Mouse (Mus musculus): Measurements from ENCODE around the gene Emx1.
"Not testable (repeated sequence)": the region's sequence is repeated elsewhere in the genome, so short reads cannot be mapped to it uniquely, and the experiment has no call there.

Emx1 gene

GRCm38 (mm10) chr6:85187340-85188211, at the start of gene Emx1:
Emx1 (plus strand) TSS chr6:85187438.
- no peak for DNase-seq (ENCODE audit: extremely low read depth, low read depth, low spot score)

- DNase-seq (ENCODE audit: extremely low read depth, low read depth, low spot score), result no peak
Observed at GRCm38 (mm10) chr6:85139534-85139933, 47.7 kb upstream of the Emx1 start.

DNA sequence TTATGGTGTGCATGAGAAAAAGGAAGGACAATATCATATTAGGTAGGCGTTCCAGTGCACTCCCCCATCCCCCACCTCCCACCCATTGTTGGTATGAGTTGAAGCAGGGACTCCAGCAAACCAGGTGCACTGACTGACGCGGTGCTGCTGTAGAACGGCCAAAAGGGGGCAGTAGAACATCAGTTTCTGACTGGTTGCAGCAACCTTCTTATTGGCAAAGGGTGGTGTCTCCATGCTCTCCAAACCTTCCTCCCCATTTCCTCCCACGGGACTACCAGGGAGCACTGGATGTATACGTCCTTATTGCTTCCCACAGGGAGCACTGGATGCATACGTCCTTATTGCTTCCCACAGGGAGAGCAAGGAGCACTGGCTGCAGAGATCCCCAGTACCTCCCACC, 46.2 kb upstream of the Emx1 start:
- DNase-seq (ENCODE audit: extremely low read depth, low read depth, low spot score), result not testable (repeated sequence)

DNA sequence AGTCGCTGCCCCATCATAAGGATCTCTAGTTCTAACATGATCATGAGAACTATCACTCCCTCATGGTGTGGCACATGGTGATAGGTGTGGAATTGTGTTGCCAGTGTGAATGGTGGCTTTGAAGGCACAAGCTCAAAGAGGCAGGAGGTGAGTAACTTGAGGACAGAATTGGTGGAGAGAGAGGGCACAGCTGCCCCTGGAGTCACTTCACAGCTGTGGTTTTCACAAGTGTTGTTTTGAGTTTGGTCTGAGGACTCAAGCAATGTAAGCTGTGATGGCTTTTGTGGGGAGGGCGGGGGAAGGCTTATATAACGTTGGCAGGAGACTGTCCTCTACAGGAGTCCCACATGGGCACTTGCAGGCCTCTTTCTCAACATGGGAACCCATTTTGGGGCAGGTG, 42.8 kb upstream of the Emx1 start:
- no peak for DNase-seq (ENCODE audit: extremely low read depth, low read depth, low spot score)

GRCm38 (mm10) chr6:85147636-85148035, 39.6 kb upstream of the Emx1 start:
- DNase-seq (ENCODE audit: extremely low read depth, low read depth, low spot score), result no peak

DNA sequence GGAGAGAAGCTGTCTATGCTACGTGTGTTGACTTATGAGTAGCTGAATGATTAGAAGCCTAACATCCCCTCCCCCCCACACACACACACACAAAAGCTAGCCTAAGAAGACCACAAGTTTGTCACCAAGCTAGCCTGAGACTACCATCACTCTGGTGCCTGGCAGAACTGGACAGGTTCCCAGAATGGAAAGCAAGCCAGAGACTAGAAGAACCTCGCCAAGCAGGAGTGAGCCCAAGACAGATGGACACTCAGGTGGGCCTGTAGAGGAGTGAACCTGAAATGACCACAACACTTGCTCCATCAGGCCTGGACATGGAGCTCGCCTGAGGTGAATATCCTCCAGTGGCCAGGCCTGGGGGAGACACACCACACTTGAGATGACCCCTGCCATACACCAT, 36.9 kb upstream of the Emx1 start:
- DNase-seq (ENCODE audit: extremely low read depth, low read depth, low spot score), result no peak

- DNase-seq (ENCODE audit: extremely low read depth, low read depth, low spot score), result no peak
Observed at GRCm38 (mm10) chr6:85153970-85154540, 33.2 kb upstream of the Emx1 start.

DNA sequence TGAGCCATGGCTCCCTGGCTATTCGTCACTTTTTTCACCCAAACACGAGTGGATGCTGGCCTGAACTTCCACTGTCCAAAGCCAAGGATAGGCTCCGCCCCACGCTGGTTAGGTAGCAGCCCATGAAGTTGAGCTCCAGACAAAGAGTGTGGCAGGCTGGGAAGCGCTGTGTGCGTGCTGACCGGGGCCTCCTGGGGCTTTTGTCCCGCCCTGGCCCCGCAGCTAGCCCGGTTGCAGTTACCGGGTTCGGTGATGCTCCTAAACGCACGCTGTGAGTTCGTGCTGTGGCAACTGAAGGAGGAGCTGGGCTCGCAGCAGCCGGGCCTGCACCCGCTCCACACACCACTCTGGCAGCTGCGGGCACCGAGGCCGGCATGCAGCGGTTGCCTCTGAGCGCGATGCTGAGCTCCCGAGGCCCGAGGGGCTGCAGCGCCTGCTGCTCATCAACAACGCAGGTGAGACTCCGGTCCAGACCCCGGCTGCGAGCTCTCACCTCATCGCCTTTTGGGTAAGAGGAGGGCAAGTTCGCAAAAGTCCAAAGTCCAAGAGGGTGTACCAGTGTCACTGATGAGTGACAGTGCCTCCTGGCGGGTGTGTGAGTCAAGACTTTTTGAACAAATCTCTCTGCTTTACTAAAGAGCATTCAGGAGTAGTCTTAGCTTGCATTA, 32.2 kb upstream of the Emx1 start:
- DNase-seq (ENCODE audit: extremely low read depth, low read depth, low spot score), result no peak

- not testable (repeated sequence) for DNase-seq (ENCODE audit: extremely low read depth, low read depth, low spot score)
Observed at GRCm38 (mm10) chr6:85156551-85156950, 30.7 kb upstream of the Emx1 start.

DNA sequence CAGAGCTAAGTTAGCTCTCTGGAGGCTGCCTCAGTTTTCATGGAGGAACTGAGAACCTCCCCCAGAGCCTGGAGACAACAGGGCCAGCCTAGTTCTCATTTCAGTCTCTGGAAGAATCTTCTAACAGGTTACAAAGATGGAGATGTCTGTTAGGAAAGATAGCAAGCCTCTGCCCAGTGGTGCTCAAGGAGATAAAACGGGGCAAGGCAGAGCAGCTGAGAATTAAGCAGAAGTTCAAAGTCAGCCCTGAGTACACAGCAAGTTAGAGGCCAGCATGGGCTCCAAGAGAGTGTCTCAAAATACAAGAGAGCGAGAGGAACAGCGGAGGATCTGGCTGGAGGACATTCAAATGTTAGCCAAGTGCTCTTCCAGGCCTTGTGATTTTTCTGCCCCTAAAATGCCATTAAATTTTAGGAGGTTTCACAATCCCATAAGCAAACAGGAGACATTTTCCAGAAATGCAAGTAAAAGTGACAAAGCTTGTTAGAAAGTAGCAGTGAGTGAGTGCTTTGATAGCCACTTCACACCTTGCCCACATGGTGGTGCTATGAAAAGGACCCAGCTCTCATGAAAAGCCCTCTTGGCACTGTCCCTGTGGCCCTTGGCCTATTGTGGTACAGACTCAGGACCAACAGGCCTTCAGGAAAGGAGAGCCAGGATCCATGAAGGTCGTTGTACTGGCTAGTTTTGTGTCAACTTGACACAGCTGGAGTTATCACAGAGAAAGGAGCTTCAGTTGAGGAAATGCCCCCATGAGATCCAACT, 29.0 kb upstream of the Emx1 start:
- DNase-seq (ENCODE audit: extremely low read depth, low read depth, low spot score), result not testable (repeated sequence)

- not testable (repeated sequence) for DNase-seq (ENCODE audit: extremely low read depth, low read depth, low spot score)
Observed at GRCm38 (mm10) chr6:85159092-85159760, 28.0 kb upstream of the Emx1 start.

GRCm38 (mm10) chr6:85160201-85160923, 26.9 kb upstream of the Emx1 start:
- DNase-seq (ENCODE audit: extremely low read depth, low read depth, low spot score), result no peak

GRCm38 (mm10) chr6:85165440-85165921, 21.8 kb upstream of the Emx1 start:
- DNase-seq (ENCODE audit: extremely low read depth, low read depth, low spot score), result no peak

DNA sequence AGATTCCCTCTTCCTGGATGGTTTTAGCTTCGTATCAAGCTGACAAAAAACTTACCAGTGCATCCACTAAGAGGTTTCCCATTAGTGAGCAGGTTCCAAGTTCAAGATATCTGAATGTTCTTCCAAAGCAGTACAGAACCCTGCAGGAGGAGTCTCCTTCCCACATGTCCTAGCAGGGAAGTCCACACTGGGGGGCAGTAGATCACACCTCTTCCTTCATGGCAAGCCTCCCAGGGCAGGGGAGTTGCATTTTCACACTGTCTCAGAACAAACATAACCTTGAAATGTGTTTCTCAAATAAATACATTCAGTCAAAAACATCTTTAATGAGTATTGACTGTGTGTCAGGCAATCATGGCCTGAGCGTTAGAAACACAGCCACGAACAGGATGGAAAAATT, 7.7 kb upstream of the Emx1 start:
- no peak for DNase-seq (ENCODE audit: extremely low read depth, low read depth, low spot score)

- DNase-seq (ENCODE audit: extremely low read depth, low read depth, low spot score), result no peak
Observed at GRCm38 (mm10) chr6:85180036-85180435, 7.2 kb upstream of the Emx1 start.

- no peak for DNase-seq (ENCODE audit: extremely low read depth, low read depth, low spot score)
Observed at GRCm38 (mm10) chr6:85183951-85184350, 3.3 kb upstream of the Emx1 start.

- no peak for DNase-seq (ENCODE audit: extremely low read depth, low read depth, low spot score)
Observed at GRCm38 (mm10) chr6:85186033-85186743, 1.1 kb upstream of the Emx1 start.

GRCm38 (mm10) chr6:85186744-85187059, 536 bp upstream of the Emx1 start:
- DNase-seq (ENCODE audit: extremely low read depth, low read depth, low spot score), result no peak

Data from fat pad, adult 2 months (tissue).